Mouse (Mus musculus): ENCODE data around the gene 1190007I07Rik. TPM values are rescaled to one million over a fixed set of nuclear protein-coding genes. Genes with fewer than 3 reads are reported as not detected.

1190007I07Rik gene
- 49.8 and 50.1 TPM in 2 replicates for polyA plus RNA-seq (2015; fragmentation: Nextera tagmentation; extraction: Ambion mirVana)

GRCm38 (mm10) chr10:82622671-82623552, at the start of gene 1190007I07Rik:
1190007I07Rik (minus strand) TSS chr10:82623228.

GRCm38 (mm10) chr10:82629586-82630255, 6.7 kb upstream of the 1190007I07Rik start, which contains the start of gene Tdg:
Tdg (plus strand) TSS chr10:82629828.

Other genes with a start within 250 kb of the 1190007I07Rik start
- not detected in 2 replicates for gene Gm1553, start 130.6 kb downstream of the 1190007I07Rik start, polyA plus RNA-seq (2015; fragmentation: Nextera tagmentation; extraction: Ambion mirVana)
- 26.9 and 27.1 TPM in 2 replicates for gene Tdg, start 6.6 kb upstream of the 1190007I07Rik start, polyA plus RNA-seq (2015; fragmentation: Nextera tagmentation; extraction: Ambion mirVana)
- gene Glt8d2, start 67.4 kb upstream of the 1190007I07Rik start, polyA plus RNA-seq (2015; fragmentation: Nextera tagmentation; extraction: Ambion mirVana): 18.4 and 18.8 TPM in 2 replicates
- 34.0 and 34.6 TPM in 2 replicates for gene Hcfc2, start 72.9 kb upstream of the 1190007I07Rik start, polyA plus RNA-seq (2015; fragmentation: Nextera tagmentation; extraction: Ambion mirVana)
- gene Nfyb, start 140.9 kb upstream of the 1190007I07Rik start, polyA plus RNA-seq (2015; fragmentation: Nextera tagmentation; extraction: Ambion mirVana): 15.2 and 19.5 TPM in 2 replicates
- 21.3 and 26.2 TPM in 2 replicates for gene Txnrd1, start 210.7 kb upstream of the 1190007I07Rik start, polyA plus RNA-seq (2015; fragmentation: Nextera tagmentation; extraction: Ambion mirVana)
- gene Eid3, start 243.4 kb upstream of the 1190007I07Rik start, polyA plus RNA-seq (2015; fragmentation: Nextera tagmentation; extraction: Ambion mirVana): 0.10 TPM in 1 of 2 replicates, not detected in the other

Data from skeletal muscle tissue, postnatal 0 days (tissue).